Mouse (Mus musculus): ENCODE data around the gene 0610010F05Rik.
"Not testable (repeated sequence)": the region's sequence is repeated elsewhere in the genome, so short reads cannot be mapped to it uniquely, and the experiment has no call there.

Gene 0610010F05Rik

DNA sequence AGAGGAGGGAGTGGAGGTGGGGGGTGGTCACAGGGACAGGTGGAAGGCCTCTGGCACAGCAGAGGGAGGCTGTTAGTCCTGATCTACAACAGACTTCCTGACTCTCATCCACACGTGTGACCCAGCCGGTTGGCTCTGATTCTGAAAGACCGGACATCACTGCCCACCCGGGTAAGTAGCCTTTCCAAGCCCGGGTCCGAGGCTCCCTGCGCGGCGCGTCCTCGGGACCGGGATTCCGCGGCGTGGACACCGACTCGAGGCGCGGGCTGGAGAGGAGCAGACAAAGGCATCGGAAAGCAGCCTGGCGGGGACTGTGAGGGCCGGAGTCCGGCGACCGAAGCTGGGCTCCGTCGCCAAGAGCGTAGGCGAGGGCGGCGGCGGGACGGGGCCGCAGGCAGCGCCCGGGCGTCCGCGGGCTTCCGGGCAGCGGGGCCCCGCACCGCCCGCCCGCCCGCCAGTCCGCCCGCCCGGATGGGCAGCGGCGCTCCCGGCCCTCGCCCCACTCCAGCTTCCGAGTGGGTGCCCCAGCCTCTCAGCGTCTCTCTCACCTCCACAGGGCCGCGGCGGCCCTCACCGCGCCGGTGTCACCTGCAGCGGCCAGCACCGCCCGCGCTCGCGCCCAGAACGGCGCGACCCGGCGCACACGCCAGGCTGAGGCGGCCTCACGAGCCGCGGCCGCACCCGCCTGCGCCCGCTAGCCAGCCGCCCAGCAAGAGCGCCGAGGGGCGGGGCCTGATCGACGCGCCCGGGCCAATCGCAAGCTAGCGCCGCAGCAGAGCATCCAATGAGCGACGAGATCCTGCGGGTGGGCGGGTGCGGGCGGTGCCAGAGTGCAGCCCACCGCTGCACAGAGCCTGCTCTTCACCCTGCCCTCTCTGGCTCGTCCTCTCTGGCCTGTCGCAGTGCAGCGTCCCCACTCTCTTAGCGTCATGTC lies at the start of gene 0610010F05Rik:
0610010F05Rik (minus strand) TSS at position 695 of the 934 bp plus-strand sequence.
- peak; percentile 77 for DNase-seq

GRCm38 (mm10) chr11:23682561-23682960 lies 49.1 kb upstream of the 0610010F05Rik start:
- no peak for DNase-seq

- no peak for DNase-seq
Measured at GRCm38 (mm10) chr11:23680435-23680950, 47.1 kb upstream of the 0610010F05Rik start.

GRCm38 (mm10) chr11:23679044-23679642 lies 45.7 kb upstream of the 0610010F05Rik start:
- DNase-seq, result peak; percentile 72

GRCm38 (mm10) chr11:23676100-23676499 lies 42.7 kb upstream of the 0610010F05Rik start:
- DNase-seq, result no peak

- no peak for DNase-seq
Measured at GRCm38 (mm10) chr11:23672256-23672749, 38.9 kb upstream of the 0610010F05Rik start.

DNA sequence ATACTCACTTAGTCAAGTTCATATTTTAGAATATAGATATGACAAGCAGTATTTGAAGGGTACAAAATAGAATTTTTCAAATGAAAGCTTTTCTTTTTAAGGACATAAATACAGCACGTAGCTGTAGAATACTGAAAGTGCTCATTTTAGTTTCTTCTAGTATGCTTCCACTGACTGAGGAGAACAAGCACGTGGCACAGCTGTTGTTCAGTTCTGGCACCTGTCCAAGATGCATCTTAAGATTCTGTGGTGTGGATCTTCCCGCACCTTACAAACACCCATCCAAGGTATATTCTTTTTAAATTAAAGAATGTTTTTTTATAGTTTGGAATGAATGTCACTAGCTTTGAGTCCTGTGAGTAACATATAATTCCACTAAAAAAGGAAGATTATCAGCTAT lies 33.7 kb upstream of the 0610010F05Rik start:
- peak; percentile 41 for DNase-seq

- DNase-seq, result no peak
Measured at GRCm38 (mm10) chr11:23666526-23666925, 33.1 kb upstream of the 0610010F05Rik start.

GRCm38 (mm10) chr11:23665798-23666501 lies 32.5 kb upstream of the 0610010F05Rik start, which contains the start of gene Pex13:
Gene Pex13 (minus strand): TSS chr11:23665959.
- peak; percentile 90 for DNase-seq

- peak; percentile 78 for DNase-seq
Measured at GRCm38 (mm10) chr11:23665311-23665786, 31.9 kb upstream of the 0610010F05Rik start, which contains the start of gene Pus10. Gene Pus10 (plus strand): TSS chr11:23665674.

- no peak for DNase-seq
Measured at GRCm38 (mm10) chr11:23664232-23664631, 30.8 kb upstream of the 0610010F05Rik start.

GRCm38 (mm10) chr11:23657791-23658190 lies 24.4 kb upstream of the 0610010F05Rik start:
- no peak for DNase-seq

GRCm38 (mm10) chr11:23653666-23654065 lies 20.2 kb upstream of the 0610010F05Rik start:
- no peak for DNase-seq

DNA sequence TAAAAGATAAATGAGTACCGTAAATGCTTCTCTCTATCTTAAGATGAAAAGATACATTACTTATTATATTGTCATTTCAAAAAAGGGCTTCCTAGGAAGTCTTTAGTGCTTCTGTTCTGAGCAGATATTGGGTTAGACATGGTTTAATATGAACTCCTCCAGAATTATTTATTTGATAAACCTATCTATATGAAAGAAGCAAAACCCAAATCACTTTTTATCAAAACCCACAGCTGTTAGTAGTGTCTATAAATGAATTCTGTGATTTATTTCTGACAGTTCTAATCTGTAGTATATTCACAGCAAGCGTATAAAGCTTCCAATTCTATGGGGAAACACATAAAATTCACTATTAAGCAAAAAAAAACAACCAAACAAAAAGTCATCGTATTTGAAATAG lies 14.4 kb upstream of the 0610010F05Rik start:
- DNase-seq, result no peak

DNA sequence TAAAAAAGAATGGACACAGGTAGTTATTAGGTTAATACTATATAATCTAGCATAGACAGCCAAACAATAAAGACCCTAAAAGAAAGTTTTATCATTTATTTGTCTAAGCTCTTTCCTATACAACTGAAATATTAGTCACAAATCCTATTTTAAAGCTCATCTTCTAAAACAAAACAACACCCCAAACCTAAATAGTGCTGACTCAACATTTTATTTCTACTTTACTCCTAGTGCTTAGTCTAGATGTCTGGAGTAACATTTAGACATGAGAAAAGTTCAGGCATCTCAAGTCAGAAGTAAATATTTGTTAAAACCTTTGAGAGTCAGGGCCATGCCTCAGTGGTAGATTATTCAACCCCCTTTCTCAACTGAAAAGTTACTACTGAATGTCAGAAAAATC lies 14.0 kb upstream of the 0610010F05Rik start:
- DNase-seq, result no peak

DNA sequence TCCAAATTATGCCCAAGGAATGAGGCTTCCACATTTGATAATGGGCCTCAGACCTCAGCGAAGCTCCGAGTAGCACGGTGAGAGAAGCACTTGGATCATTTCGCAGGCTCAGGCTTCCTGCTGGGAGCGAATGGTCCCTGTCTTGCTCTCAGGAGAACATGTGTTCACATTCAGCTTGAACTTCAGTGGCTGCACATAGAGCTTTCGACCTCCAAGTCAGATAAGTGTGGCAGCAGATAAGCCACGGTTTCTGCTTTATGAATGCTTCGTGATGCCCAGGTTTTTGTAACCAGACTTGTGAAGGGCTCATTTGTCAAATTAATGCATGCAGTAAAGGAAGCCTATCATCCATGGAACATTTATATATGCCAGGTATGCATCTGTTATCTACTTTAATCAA lies 1.1 kb upstream of the 0610010F05Rik start:
- DNase-seq, result no peak

DNA sequence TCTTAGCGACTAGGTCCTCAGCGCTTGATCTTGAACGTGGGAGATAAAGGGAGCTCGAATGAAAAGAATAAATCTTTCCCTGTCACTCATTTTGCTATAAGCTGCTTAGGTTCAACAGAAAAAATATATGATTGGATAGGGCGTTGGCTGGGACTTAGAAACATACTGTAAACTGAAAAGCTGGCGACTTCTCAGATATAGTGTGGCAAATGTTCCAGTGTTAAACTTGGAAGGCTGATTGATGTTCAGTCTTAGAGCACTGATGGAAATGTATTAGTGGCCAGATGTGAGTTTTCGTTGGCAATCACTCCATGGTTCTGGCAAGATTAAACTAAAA lies 408 bp upstream of the 0610010F05Rik start:
- no peak for DNase-seq

- DNase-seq, result no peak
Measured at GRCm38 (mm10) chr11:23630664-23631063, 2.8 kb downstream of the 0610010F05Rik start.

DNA sequence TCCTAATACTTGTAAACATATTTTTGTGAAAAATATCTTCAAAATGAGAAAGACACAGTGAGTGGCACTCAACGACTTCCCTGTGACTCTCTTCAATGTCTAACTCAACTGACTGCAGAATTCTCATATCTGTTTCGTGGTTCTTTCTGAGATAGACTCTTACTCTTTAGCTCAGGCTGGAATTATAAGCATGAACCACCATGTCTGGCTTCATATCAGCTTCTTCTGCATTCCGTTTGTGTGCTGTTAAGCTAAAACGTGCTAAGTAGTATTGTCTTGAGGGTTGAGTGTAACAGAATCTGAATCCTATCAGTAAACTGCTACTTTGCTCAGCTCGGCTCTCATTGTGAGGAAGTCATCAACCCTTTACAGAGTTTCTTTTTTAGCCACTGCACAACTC lies 14.4 kb downstream of the 0610010F05Rik start:
- DNase-seq, result no peak

- no peak for DNase-seq
Measured at GRCm38 (mm10) chr11:23614546-23614945, 18.9 kb downstream of the 0610010F05Rik start.

GRCm38 (mm10) chr11:23607291-23607690 lies 26.1 kb downstream of the 0610010F05Rik start:
- not testable (repeated sequence) for DNase-seq

GRCm38 (mm10) chr11:23570130-23570529 lies 63.3 kb downstream of the 0610010F05Rik start:
- no peak for DNase-seq

DNA sequence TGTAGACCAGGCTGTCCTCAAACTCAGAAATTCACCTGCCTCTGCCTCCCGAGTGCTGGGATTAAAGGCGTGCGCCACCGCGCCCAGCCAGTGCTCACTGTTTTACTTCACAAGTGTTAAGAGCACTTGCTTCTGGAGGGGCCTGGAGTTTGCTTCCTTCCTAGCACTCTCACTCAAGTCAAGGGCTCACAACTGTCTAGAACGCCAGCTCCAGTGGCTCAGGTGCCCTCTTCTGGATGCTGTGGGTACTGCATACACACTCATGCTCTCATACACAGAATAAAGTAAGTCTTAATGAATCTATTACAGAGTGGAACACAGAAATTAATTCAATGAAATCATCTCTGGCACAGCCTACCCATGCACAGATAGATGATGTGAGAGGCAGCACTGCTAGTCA lies 67.7 kb downstream of the 0610010F05Rik start:
- DNase-seq, result peak; percentile 86

All from kidney, adult 9 months (tissue).